Mouse (Mus musculus) MEL (cell line): ENCODE measurements at regions not wholly inside any gene's neighbourhood (a gene's known extent, or its start where the extent isn't known, plus 50 kb on each side); places are given as distances from the start of the nearest gene placed in this dataset.

ENCODE experiments used
- DNase-seq: peaks from one replicate; pipeline ENCODE4 v3.0.0; 2011; ENCODE audit warnings: low read depth, low spot score
- H3K27ac ChIP-seq: 2 replicates; pipeline ENCODE4 v1.5.1; 2012; ENCODE audit warnings: low read depth, mild to moderate bottlenecking, control low read depth, low read length, moderate library complexity; ENCODE audit not compliant: control insufficient read depth
- H3K27me3 ChIP-seq, 2 experiments: fragments of 150-350 bp in 1 of 2; sonication (generic) in 1 of 2; 2 replicates each; pipeline ENCODE4 v1.6.1; 2012; ENCODE audit warnings: low read length in 2 of 2, mild to moderate bottlenecking in 2 of 2, improper control_type of control experiment in 1 of 2, moderate library complexity in 1 of 2; ENCODE audit not compliant: insufficient read depth in 2 of 2, control insufficient read depth in 1 of 2
- H3K36me3 ChIP-seq, 2 experiments: 2 replicates each; pipeline ENCODE4 v1.6.1; 2012 to 2014; ENCODE audit warnings: low read length in 2 of 2, improper control_type of control experiment in 1 of 2, inconsistent platforms in 1 of 2, mild to moderate bottlenecking in 1 of 2; ENCODE audit not compliant: insufficient read depth in 2 of 2, control insufficient read depth in 1 of 2
- H3K4me1 ChIP-seq, 2 experiments: fragments of 150-350 bp in 1 of 2; sonication (generic) in 1 of 2; 2 replicates each; pipeline ENCODE4 v1.6.1; 2012; ENCODE audit warnings: low read length in 2 of 2, improper control_type of control experiment in 1 of 2, mild to moderate bottlenecking in 1 of 2; ENCODE audit not compliant: insufficient read depth in 2 of 2, control insufficient read depth in 1 of 2
- H3K4me3 ChIP-seq, 2 experiments: fragments of 150-350 bp in 1 of 2; sonication (generic) in 1 of 2; 2 replicates each; pipeline ENCODE4 v1.5.1; 2012; ENCODE audit warnings: low read depth in 2 of 2, low read length in 2 of 2, mild to moderate bottlenecking in 2 of 2, moderate library complexity in 2 of 2, control low read depth in 1 of 2, improper control_type of control experiment in 1 of 2; ENCODE audit not compliant: control insufficient read depth in 1 of 2, insufficient read depth in 1 of 2
- H3K79me2 ChIP-seq: 2 replicates; pipeline ENCODE4 v1.6.1; 2012; ENCODE audit warnings: mild to moderate bottlenecking, low read length, moderate library complexity; ENCODE audit not compliant: control insufficient read depth, poor library complexity, insufficient read depth
- H3K9ac ChIP-seq: 2 replicates; pipeline ENCODE4 v1.6.1; 2012; ENCODE audit warnings: low read depth, mild to moderate bottlenecking, control low read depth, low read length, moderate library complexity; ENCODE audit not compliant: control insufficient read depth, poor library complexity, severe bottlenecking
- H3K9me3 ChIP-seq: fragments of 150-350 bp; sonication (generic); replicated peaks from 2 replicates; pipeline ENCODE4 v1.6.1; 2012; ENCODE audit warnings: mild to moderate bottlenecking, low read length, improper control_type of control experiment, moderate library complexity; ENCODE audit not compliant: insufficient read depth
- CHD1 ChIP-seq: IDR thresholded peaks from 2 replicates; pipeline ENCODE4 v1.6.1; 2012; ENCODE audit warnings: low read depth, mild to moderate bottlenecking, inconsistent platforms, low read length, improper control_type of control experiment
- CHD2 ChIP-seq: IDR thresholded peaks from 2 replicates; pipeline ENCODE4 v1.6.1; 2011; ENCODE audit warnings: low read length, improper control_type of control experiment
- CTCF ChIP-seq, 3 experiments: IDR thresholded peaks in 2 of 3; conservative IDR thresholded peaks in 1 of 3; 2 replicates each; pipeline ENCODE4 v1.5.1; 2011 to 2012; ENCODE audit warnings: low read length in 3 of 3, low read depth in 2 of 3, mild to moderate bottlenecking in 2 of 3, improper control_type of control experiment in 1 of 3, inconsistent platforms in 1 of 3, mixed read lengths in 1 of 3, moderate library complexity in 1 of 3; ENCODE audit not compliant: control insufficient read depth in 1 of 3, insufficient read depth in 1 of 3, poor library complexity in 1 of 3, severe bottlenecking in 1 of 3
- ELF1 ChIP-seq: IDR thresholded peaks from 2 replicates; pipeline ENCODE4 v1.6.1; 2014; ENCODE audit warnings: low read depth, mild to moderate bottlenecking, inconsistent platforms, low read length, improper control_type of control experiment, moderate library complexity
- JUND ChIP-seq: IDR thresholded peaks from 2 replicates; pipeline ENCODE4 v1.6.1; 2011; ENCODE audit warnings: low read depth, mild to moderate bottlenecking, improper control_type of control experiment, low read length
- MAZ ChIP-seq: IDR thresholded peaks from 2 replicates; pipeline ENCODE4 v1.6.1; 2012; ENCODE audit warnings: low read depth, mild to moderate bottlenecking, inconsistent platforms, low read length, improper control_type of control experiment
- MEF2A ChIP-seq: IDR thresholded peaks from 2 replicates; pipeline ENCODE4 v1.6.1; 2014; ENCODE audit warnings: low read depth, mild to moderate bottlenecking, inconsistent platforms, low read length, improper control_type of control experiment; ENCODE audit not compliant: poor library complexity, insufficient replicate concordance, severe bottlenecking; ENCODE audit errors: extremely low read depth
- NELFE ChIP-seq: IDR thresholded peaks from 2 replicates; pipeline ENCODE4 v1.6.1; 2011; ENCODE audit warnings: low read depth, low read length, improper control_type of control experiment
- POLR2A ChIP-seq, 2 experiments: IDR thresholded peaks; 2 replicates each; pipeline ENCODE4 v1.6.1; 2011 to 2012; ENCODE audit warnings: low read length in 2 of 2, mild to moderate bottlenecking in 2 of 2, control low read depth in 1 of 2, improper control_type of control experiment in 1 of 2, low read depth in 1 of 2, moderate library complexity in 1 of 2; ENCODE audit not compliant: control insufficient read depth in 1 of 2, insufficient read depth in 1 of 2, poor library complexity in 1 of 2
- RAD21 ChIP-seq: IDR thresholded peaks from 2 replicates; pipeline ENCODE4 v1.6.1; 2011; ENCODE audit warnings: mild to moderate bottlenecking, low read depth, low read length, improper control_type of control experiment
- RCOR1 ChIP-seq: IDR thresholded peaks from 2 replicates; pipeline ENCODE4 v1.6.1; 2012; ENCODE audit warnings: low read depth, mild to moderate bottlenecking, inconsistent platforms, low read length, improper control_type of control experiment
- TCF12 ChIP-seq: IDR thresholded peaks from 2 replicates; pipeline ENCODE4 v1.6.1; 2014; ENCODE audit warnings: low read depth, mild to moderate bottlenecking, inconsistent platforms, low read length, improper control_type of control experiment, moderate library complexity
- ZMIZ1 ChIP-seq: IDR thresholded peaks from 2 replicates; pipeline ENCODE4 v1.6.1; 2012; ENCODE audit warnings: low read depth, mild to moderate bottlenecking, inconsistent platforms, low read length, improper control_type of control experiment, moderate library complexity

DNA sequence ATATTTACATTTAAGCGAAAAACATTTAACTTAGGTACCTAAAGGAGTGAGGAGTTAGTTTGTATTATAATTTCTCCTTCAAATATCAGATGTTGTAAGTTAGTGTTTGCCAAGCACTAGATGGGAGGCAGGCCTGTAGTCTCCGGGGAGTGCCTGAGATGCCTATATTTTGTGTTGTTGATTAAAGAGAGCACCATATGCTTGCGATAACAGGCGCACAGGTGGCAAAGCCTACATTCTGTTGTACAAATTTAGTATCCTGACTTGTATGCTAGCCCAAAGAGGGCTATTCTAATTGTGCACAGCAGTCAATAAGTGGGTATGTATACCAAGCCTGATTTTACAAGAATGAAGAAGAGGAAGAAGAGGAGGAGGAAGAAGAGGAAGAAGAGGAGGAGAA is 151.8 kb upstream of the Atxn1 start:
- Histone ChIP-seq H3K27me3 (no peaks in the 10 kb centered on the region; a peak in 2 of 4 replicates), H3K9me3 (no peaks in the 10 kb centered on the region), H3K4me1 (no peaks in the 10 kb centered on the region), H3K27ac (no peak overlapping the region), H3K9ac (no peak overlapping the region), H3K36me3 (no peaks in the 10 kb centered on the region), H3K79me2 (no peaks in the 10 kb centered on the region)
- no peak for DNase-seq
- no peak for TF ChIP-seq TCF12
- TF ChIP-seq MAZ: no peak
- no peak for TF ChIP-seq RAD21
- TF ChIP-seq NELFE: no peak
- TF ChIP-seq CHD1: no peak
- TF ChIP-seq, all 39 proteins: peak for 0
- no peak overlapping the region for H3K4me3 ChIP-seq

DNA sequence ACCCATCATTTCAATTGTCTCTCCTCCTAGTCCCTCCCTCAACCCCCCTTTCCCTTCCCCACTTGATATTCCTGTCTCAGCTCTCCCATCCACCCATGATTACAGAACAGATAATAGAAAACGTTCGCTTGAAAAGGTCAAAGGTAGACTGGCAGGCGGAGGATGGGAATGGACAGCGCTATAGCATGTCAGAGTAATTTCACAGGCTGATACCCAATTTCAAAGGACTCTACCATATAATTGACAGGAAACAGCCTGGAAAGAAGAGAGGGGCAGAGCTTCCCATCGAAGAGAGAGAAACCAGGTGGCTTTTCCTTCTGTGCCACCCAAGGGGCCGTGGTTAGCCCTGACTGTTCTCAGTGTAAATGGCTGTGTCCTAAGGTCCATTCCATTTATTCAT is 140.2 kb upstream of the Atxn1 start:
- TF ChIP-seq ZMIZ1: no peak
- TF ChIP-seq, all 39 proteins: peak for 0
- Histone ChIP-seq H3K36me3 (no peaks in the 10 kb centered on the region), H3K27ac (no peak overlapping the region), H3K4me3 (no peak overlapping the region), H3K79me2 (no peaks in the 10 kb centered on the region), H3K27me3 (peaks cover 0 to under 1% of the 10 kb centered on the region in 2 experiments; a peak in 1 of 4 replicates), H3K4me1 (no peaks in the 10 kb centered on the region), H3K9ac (no peak overlapping the region), H3K9me3 (no peaks in the 10 kb centered on the region)
- DNase-seq: no peak

DNA sequence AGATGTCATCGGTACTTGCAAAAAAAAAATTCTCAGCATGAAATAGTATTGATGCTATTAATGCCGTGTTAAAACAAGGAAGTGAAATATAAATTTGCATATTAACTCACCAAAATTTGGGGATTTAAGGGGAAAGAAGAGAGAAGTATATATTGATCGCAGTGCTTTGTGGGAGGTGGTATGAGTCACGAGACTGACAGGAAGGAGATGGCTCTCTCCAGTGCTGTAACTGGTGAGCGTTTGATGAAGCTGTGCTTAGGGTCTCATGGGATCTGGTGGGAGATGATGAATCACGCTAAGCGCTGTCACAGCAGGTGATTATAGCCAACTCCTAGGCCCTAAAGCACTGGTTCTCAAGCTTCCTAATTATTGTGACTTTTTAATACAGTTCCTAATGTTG is 133.8 kb upstream of the Atxn1 start:
- DNase-seq: no peak
- no peak overlapping the region for H3K27ac ChIP-seq
- H3K4me1 ChIP-seq: no peaks in the 10 kb centered on the region
- no peak for TF ChIP-seq MEF2A
- no peak for TF ChIP-seq POLR2A (IDR thresholded peaks at IDR 0.05; ENCODE audit: control insufficient read depth in 1 of 2, insufficient read depth in 1 of 2, low read depth in 1 of 2, low read length in 2 of 2, poor library complexity in 1 of 2)
- no peak for TF ChIP-seq JUND
- no peak for TF ChIP-seq RCOR1
- no peak for TF ChIP-seq CHD2
- TF ChIP-seq ELF1: no peak
- TF ChIP-seq RAD21: no peak
- no peak for TF ChIP-seq CTCF (IDR thresholded peaks at IDR 0.05 in 2 of 3, conservative IDR thresholded peaks at IDR 0.05 in 1 of 3; ENCODE audit: control insufficient read depth in 1 of 3, insufficient read depth in 1 of 3, low read depth in 2 of 3, low read length in 3 of 3, poor library complexity in 1 of 3, severe bottlenecking in 1 of 3)
- H3K36me3 ChIP-seq: no peaks in the 10 kb centered on the region
- H3K9me3 ChIP-seq: no peaks in the 10 kb centered on the region
- H3K4me3 ChIP-seq: no peak overlapping the region
- H3K79me2 ChIP-seq: no peaks in the 10 kb centered on the region
- no peak overlapping the region for H3K9ac ChIP-seq
- no peaks in the 10 kb centered on the region; a peak in 1 of 4 replicates for H3K27me3 ChIP-seq
